Mouse (Mus musculus) brain, embryonic 14.5 days (tissue): ENCODE results near the gene Rac2.

Experiments used
- CTCF ChIP-seq: fragments of 200-500 bp; IDR thresholded peaks from 2 replicates; pipeline ENCODE4 v1.5.1; 2012; ENCODE audit warnings: inconsistent platforms, mild to moderate bottlenecking, moderate library complexity, borderline replicate concordance; ENCODE audit not compliant: insufficient read depth, insufficient read length; ENCODE audit errors: extremely low read depth
- POLR2A ChIP-seq: fragments of 200-500 bp; IDR thresholded peaks from 2 replicates; pipeline ENCODE4 v1.6.1; 2012; ENCODE audit warnings: mild to moderate bottlenecking, inconsistent platforms, borderline replicate concordance; ENCODE audit not compliant: poor library complexity, insufficient read depth, insufficient read length, severe bottlenecking; ENCODE audit errors: extremely low read depth

DNA sequence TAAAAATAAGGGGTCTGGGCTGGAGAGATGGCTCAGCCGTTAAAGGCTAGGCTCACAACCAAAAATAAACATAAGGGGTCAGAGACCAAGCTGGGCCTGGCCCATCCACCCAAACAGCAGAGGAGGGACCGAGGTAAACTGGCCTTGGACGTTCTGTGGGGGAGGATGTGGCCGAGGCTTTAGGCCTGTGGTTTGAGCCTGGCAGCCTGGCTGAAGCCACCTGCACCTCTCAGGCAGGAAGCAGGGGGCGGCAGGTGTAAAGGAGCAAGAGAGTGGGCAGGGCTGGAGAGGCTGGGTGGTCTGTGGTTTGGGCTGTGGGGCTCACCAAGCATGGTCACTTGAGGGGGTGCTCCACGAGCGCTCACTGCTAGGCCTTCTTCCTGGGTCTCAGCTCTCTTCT, 60.6 kb downstream of the Rac2 start:
- no peak for TF ChIP-seq CTCF
- no peak for TF ChIP-seq POLR2A
